Mouse (Mus musculus) C2C12 (cell line): ENCODE data around the gene Golgb1. TPM values are rescaled to one million over a fixed set of nuclear protein-coding genes. Genes with fewer than 3 reads are reported as not detected.

Experiments
- H3K27me3 ChIP-seq: one replicate; pipeline ENCODE4 v1.6.1; 2011; ENCODE audit not compliant: control insufficient read depth, insufficient read depth, insufficient read length
- H3K36me3 ChIP-seq: one replicate; pipeline ENCODE4 v1.6.1; 2011; ENCODE audit not compliant: control insufficient read depth, insufficient read depth
- H3K4me3 ChIP-seq: one replicate; pipeline ENCODE4 v1.5.1; 2011; ENCODE audit warnings: mild to moderate bottlenecking, control low read depth; ENCODE audit not compliant: poor library complexity, insufficient read depth, severe bottlenecking
- H3K79me2 ChIP-seq: one replicate; pipeline ENCODE4 v1.6.1; 2011; ENCODE audit not compliant: control insufficient read depth, insufficient read depth
- H3K79me3 ChIP-seq: one replicate; pipeline ENCODE4 v1.6.1; 2011; ENCODE audit warnings: low read depth, control low read depth
- H3ac ChIP-seq: one replicate; pipeline ENCODE3; 2011; ENCODE audit warnings: low read depth; ENCODE audit not compliant: control insufficient read depth, insufficient read length
- CEBPB ChIP-seq: IDR thresholded peaks from one replicate; pipeline ENCODE4 v1.6.1; 2011; ENCODE audit warnings: low read depth, mild to moderate bottlenecking, control low read depth, moderate library complexity
- CTCF ChIP-seq: IDR thresholded peaks from one replicate; pipeline ENCODE4 v1.5.1; 2011; ENCODE audit not compliant: control insufficient read depth, insufficient read depth, insufficient read length
- FOSL1 ChIP-seq: IDR thresholded peaks from one replicate; pipeline ENCODE4 v1.8.0; 2011; ENCODE audit warnings: mild to moderate bottlenecking, low read length; ENCODE audit not compliant: poor library complexity, insufficient read depth, severe bottlenecking
- MAX ChIP-seq: IDR thresholded peaks from one replicate; pipeline ENCODE4 v1.6.1; 2011; ENCODE audit warnings: mild to moderate bottlenecking, control low read depth
- MYOD1 ChIP-seq: IDR thresholded peaks from one replicate; pipeline ENCODE4 v1.6.1; 2011; ENCODE audit warnings: low read depth; ENCODE audit not compliant: control insufficient read depth, insufficient read length
- MYOG ChIP-seq: IDR thresholded peaks from one replicate; pipeline ENCODE4 v1.6.1; 2011; ENCODE audit not compliant: control insufficient read depth, insufficient read length; ENCODE audit errors: extremely low read depth
- USF1 ChIP-seq: IDR thresholded peaks from one replicate; pipeline ENCODE4 v1.6.1; 2011; ENCODE audit warnings: low read depth, mild to moderate bottlenecking, control low read depth, moderate library complexity
- polyA plus RNA-seq: library from polyadenylated mRNA; unstranded; fragments of >200 nt; fragmentation: generic; extraction: Trizol; gene quantifications from one replicate; pipeline ENCODE4 v1.2.1, GENCODE M21; 2012; ENCODE audit warnings: missing spikeins

Golgb1 gene
- polyA plus RNA-seq, 1 experiment: 9.4 TPM

GRCm38 (mm10) chr16:36955106-36955505 is 80.2 kb downstream of the Golgb1 start:
- Histone ChIP-seq H3ac (no peak overlapping the region), H3K36me3 (no peaks in the 10 kb centered on the region), H3K79me3 (no peaks in the 10 kb centered on the region), H3K4me3 (no peak overlapping the region), H3K27me3 (peaks cover 10% of the 10 kb centered on the region), H3K79me2 (no peaks in the 10 kb centered on the region)
- TF ChIP-seq MYOD1 (no peak), CTCF (no peak), FOSL1 (no peak), CEBPB (no peak), USF1 (no peak), MYOG (no peak), MAX (no peak)

DNA sequence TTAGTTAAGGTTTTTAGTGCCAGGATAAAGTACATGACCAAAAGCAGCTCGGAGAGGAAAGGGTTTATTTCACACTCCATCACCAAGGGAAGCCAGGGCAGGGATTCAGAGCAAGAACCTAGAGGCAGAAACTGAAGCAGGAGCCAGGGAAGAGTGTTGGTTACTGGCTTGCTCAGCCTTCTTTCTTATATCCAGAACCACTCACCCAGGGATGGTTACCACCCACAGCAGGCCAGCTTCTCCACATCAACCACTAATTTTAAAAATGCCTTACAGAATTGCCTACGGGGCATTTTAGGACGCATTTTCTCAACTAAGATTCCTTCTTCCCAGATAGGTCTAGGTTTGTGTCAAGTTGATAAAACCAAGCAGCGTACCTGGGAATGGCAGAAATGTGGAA is 88.5 kb downstream of the Golgb1 start:
- Histone ChIP-seq H3K79me3 (no peaks in the 10 kb centered on the region), H3K4me3 (no peak overlapping the region), H3K79me2 (no peaks in the 10 kb centered on the region), H3ac (no peak overlapping the region), H3K36me3 (no peaks in the 10 kb centered on the region), H3K27me3 (peaks cover 17% of the 10 kb centered on the region)
- TF ChIP-seq CTCF (no peak), FOSL1 (no peak), CEBPB (no peak), USF1 (no peak), MYOD1 (no peak), MAX (no peak), MYOG (no peak)

DNA sequence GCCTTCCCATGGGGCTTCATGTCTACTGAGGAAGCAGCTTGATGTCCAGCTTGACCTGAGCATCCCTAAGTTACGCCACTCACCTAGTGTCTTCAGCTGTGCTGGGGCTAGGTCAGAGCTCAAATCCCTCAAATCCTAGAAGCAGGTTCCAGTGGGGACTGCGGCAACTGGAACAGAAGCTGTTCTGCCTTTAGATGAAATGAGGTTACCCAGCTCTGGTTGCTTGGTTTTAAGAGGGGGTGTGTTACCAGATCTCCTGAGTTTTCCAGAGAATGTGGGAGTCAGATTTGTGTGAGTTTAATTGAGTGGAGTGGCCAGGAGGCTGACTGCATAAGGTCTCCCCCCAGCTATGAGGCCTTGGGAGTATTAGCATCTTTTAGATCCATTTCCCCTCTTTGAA is 104.2 kb downstream of the Golgb1 start:
- Histone ChIP-seq H3K4me3 (no peak overlapping the region), H3ac (no peak overlapping the region), H3K36me3 (no peaks in the 10 kb centered on the region), H3K27me3 (no peaks in the 10 kb centered on the region), H3K79me2 (no peaks in the 10 kb centered on the region), H3K79me3 (no peaks in the 10 kb centered on the region)
- TF ChIP-seq MYOG: no peak
- TF ChIP-seq USF1: no peak
- TF ChIP-seq FOSL1: no peak
- no peak for TF ChIP-seq CTCF
- TF ChIP-seq MAX: no peak
- no peak for TF ChIP-seq MYOD1
- TF ChIP-seq CEBPB: no peak

Other genes with a start within 250 kb of the Golgb1 start
- gene Cd86, start 209.1 kb upstream of the Golgb1 start, polyA plus RNA-seq: not detected
- gene Ildr1, start 181.2 kb upstream of the Golgb1 start, polyA plus RNA-seq: not detected
- not detected for gene Slc15a2, start 90.2 kb upstream of the Golgb1 start, polyA plus RNA-seq
- gene Iqcb1, start 46.8 kb upstream of the Golgb1 start, polyA plus RNA-seq: 3.4 TPM
- 0.67 TPM for gene Eaf2, start 137 bp upstream of the Golgb1 start, polyA plus RNA-seq
- not detected for gene Hcls1, start 59.8 kb downstream of the Golgb1 start, polyA plus RNA-seq
- gene Fbxo40, start 115.3 kb downstream of the Golgb1 start, polyA plus RNA-seq: 0.02 TPM
- 2.5 TPM for gene Polq, start 136.6 kb downstream of the Golgb1 start, polyA plus RNA-seq